22 mouse cellular contexts compared by ENCODE assay signal in genomic region chr1:18412746-18413145, GRCm38 (mm10).
DNase-seq lines count a peak whose midpoint lies in the region; ATAC-seq and TF ChIP-seq lines count a peak whose summit lies in the region.
"Had no signal": no experiment of that assay in that cellular context is flagged by ENCODE, and none has a peak within 500 bp of the region (broad histone marks: within the 10 kb centered on the region; RNA-seq: fewer than 3 reads in every experiment).

No protein-coding gene starts in this region.

- TF ChIP-seq CTCF in hindbrain, postnatal 0 days (IDR thresholded peaks at IDR 0.05; ENCODE audit: low read depth), result 0 out of 2 replicates have a peak, but pooled peaks have one; percentile 12
- 0 out of 2 replicates have a peak, but pooled peaks have one; percentile 2 for TF ChIP-seq CTCF in midbrain, postnatal 0 days (IDR thresholded peaks at IDR 0.05)

- DNase-seq in embryonic facial prominence, embryonic 11.5 days (ENCODE audit: low spot score), result peak; percentile 4
- DNase-seq in embryonic facial prominence, embryonic 10.5 days (ENCODE audit: low spot score), result no peak
- peak; percentile 2 for DNase-seq in hindbrain, postnatal 0 days (ENCODE audit: low spot score)
- DNase-seq in midbrain, postnatal 0 days (ENCODE audit: low spot score), result no peak
- DNase-seq in midbrain, embryonic 11.5 days (ENCODE audit: low spot score, missing footprints), result no peak
- peak; percentile 27 for DNase-seq in embryo, embryonic 10.5 days (ENCODE audit: low spot score)
- DNase-seq in adipocyte (ENCODE audit: low spot score), result no peak
- DNase-seq: adrenal gland, postnatal 14 days; cerebellum, adult 11 months; cerebellum, adult 9-11 months; kidney, postnatal 4 days; layer of hippocampus, adult 9-11 months; lung, postnatal 4 days; thymus, adult 2 months; thymus, postnatal 4 days had no signal

- H3K4me1 ChIP-seq in embryonic facial prominence, embryonic 11.5 days (ENCODE audit: control insufficient read depth, insufficient read depth, low read length), result no peaks in the 10 kb centered on the region
- H3K4me1 ChIP-seq in embryonic facial prominence, embryonic 10.5 days, result peaks cover 10% of the 10 kb centered on the region
- no peaks in the 10 kb centered on the region for H3K4me1 ChIP-seq in hindbrain, postnatal 0 days (ENCODE audit: insufficient read depth, low read length)
- peaks cover 2% of the 10 kb centered on the region; the same call in 1 of the 2 replicates for H3K4me1 ChIP-seq in hindbrain, embryonic 16.5 days (ENCODE audit: control insufficient read depth, insufficient read depth, low read depth, low read length)
- H3K4me1 ChIP-seq in midbrain, postnatal 0 days (ENCODE audit: insufficient read depth, low read length), result no peaks in the 10 kb centered on the region
- peaks cover 12% of the 10 kb centered on the region for H3K4me1 ChIP-seq in midbrain, embryonic 11.5 days (ENCODE audit: control insufficient read depth, insufficient read depth, low read length)
- H3K4me1 ChIP-seq: heart, embryonic 13.5 days; intestine, embryonic 15.5 days had no signal

- no peaks in the 10 kb centered on the region for H3K36me3 ChIP-seq in embryonic facial prominence, embryonic 11.5 days (replicated peaks; ENCODE audit: control insufficient read depth, insufficient read depth, low read depth, low read length)
- no peaks in the 10 kb centered on the region for H3K36me3 ChIP-seq in embryonic facial prominence, embryonic 10.5 days (replicated peaks)
- H3K36me3 ChIP-seq in hindbrain, postnatal 0 days (ENCODE audit: insufficient read depth, low read length), result no peaks in the 10 kb centered on the region
- no peaks in the 10 kb centered on the region for H3K36me3 ChIP-seq in hindbrain, embryonic 16.5 days (ENCODE audit: control insufficient read depth, insufficient read depth, low read length)
- H3K36me3 ChIP-seq in midbrain, postnatal 0 days (ENCODE audit: insufficient read depth, low read length), result no peaks in the 10 kb centered on the region
- no peaks in the 10 kb centered on the region for H3K36me3 ChIP-seq in midbrain, embryonic 11.5 days (ENCODE audit: control insufficient read depth, insufficient read depth, low read length)
- H3K36me3 ChIP-seq: forebrain, embryonic 10.5 days; heart, embryonic 13.5 days; intestine, embryonic 15.5 days; neural tube, embryonic 15.5 days had no signal

- H3K27me3 ChIP-seq in embryonic facial prominence, embryonic 11.5 days (ENCODE audit: control insufficient read depth, insufficient read depth, low read length), result no peaks in the 10 kb centered on the region
- H3K27me3 ChIP-seq in embryonic facial prominence, embryonic 10.5 days (replicated peaks; ENCODE audit: low read depth, poor library complexity, severe bottlenecking), result no peaks in the 10 kb centered on the region
- no peaks in the 10 kb centered on the region for H3K27me3 ChIP-seq in hindbrain, postnatal 0 days (ENCODE audit: insufficient read depth, low read length)
- H3K27me3 ChIP-seq in hindbrain, embryonic 16.5 days (replicated peaks; ENCODE audit: control insufficient read depth, insufficient read depth, low read length), result no peaks in the 10 kb centered on the region
- H3K27me3 ChIP-seq in midbrain, postnatal 0 days (ENCODE audit: insufficient read depth, low read length), result no peaks in the 10 kb centered on the region
- no peaks in the 10 kb centered on the region for H3K27me3 ChIP-seq in midbrain, embryonic 11.5 days (ENCODE audit: control insufficient read depth, insufficient read depth, low read length)
- H3K27me3 ChIP-seq: heart, embryonic 13.5 days; intestine, embryonic 15.5 days; neural tube, embryonic 15.5 days had no signal

- no peak overlapping the region for H3K9ac ChIP-seq in embryonic facial prominence, embryonic 11.5 days (replicated peaks; ENCODE audit: low read length)
- no peak overlapping the region for H3K9ac ChIP-seq in hindbrain, postnatal 0 days (replicated peaks; ENCODE audit: low read length)
- H3K9ac ChIP-seq in hindbrain, embryonic 16.5 days (ENCODE audit: low read depth, low read length), result no peak overlapping the region
- no peak overlapping the region for H3K9ac ChIP-seq in midbrain, postnatal 0 days (replicated peaks; ENCODE audit: low read length, poor library complexity, severe bottlenecking)
- H3K9ac ChIP-seq in midbrain, embryonic 11.5 days (ENCODE audit: low read length), result no peak overlapping the region
- H3K9ac ChIP-seq: heart, embryonic 13.5 days; hindbrain, embryonic 14.5 days; intestine, embryonic 15.5 days; neural tube, embryonic 15.5 days had no signal

- no peak for ATAC-seq in embryonic facial prominence, embryonic 11.5 days (replicated peaks; ENCODE audit: insufficient number of reproducible peaks, low FRiP score, low TSS enrichment, low read depth)
- no peak for ATAC-seq in hindbrain, postnatal 0 days
- ATAC-seq in hindbrain, embryonic 16.5 days, result no peak
- no peak for ATAC-seq in midbrain, postnatal 0 days (ENCODE audit: low FRiP score)
- ATAC-seq in midbrain, embryonic 11.5 days (ENCODE audit: low FRiP score), result no peak
- ATAC-seq: intestine, embryonic 15.5 days had no signal

- H3K4me2 ChIP-seq in embryonic facial prominence, embryonic 11.5 days (ENCODE audit: low read depth, low read length), result no peak overlapping the region
- no peak overlapping the region for H3K4me2 ChIP-seq in hindbrain, postnatal 0 days (ENCODE audit: low read depth, low read length)
- no peak overlapping the region for H3K4me2 ChIP-seq in hindbrain, embryonic 16.5 days (ENCODE audit: low read length)
- no peak overlapping the region for H3K4me2 ChIP-seq in midbrain, postnatal 0 days (ENCODE audit: low read depth, low read length, poor library complexity, severe bottlenecking)
- H3K4me2 ChIP-seq in midbrain, embryonic 11.5 days, result no peak overlapping the region
- H3K4me2 ChIP-seq: heart, embryonic 13.5 days; hindbrain, embryonic 14.5 days; intestine, embryonic 15.5 days; neural tube, embryonic 15.5 days had no signal

- 69% methylated on average over 2 of the region's 2 CpGs for WGBS in embryonic facial prominence, embryonic 11.5 days
- 57% methylated on average over 2 of the region's 2 CpGs for WGBS in embryonic facial prominence, embryonic 10.5 days
- WGBS in hindbrain, postnatal 0 days, result 76% methylated on average over 2 of the region's 2 CpGs
- WGBS in hindbrain, embryonic 16.5 days, result 64% methylated on average over 2 of the region's 2 CpGs
- 62% methylated on average over 2 of the region's 2 CpGs for WGBS in midbrain, postnatal 0 days
- WGBS in midbrain, embryonic 11.5 days, result 71% methylated on average over 2 of the region's 2 CpGs

- H3K27ac ChIP-seq in embryonic facial prominence, embryonic 11.5 days (replicated peaks; ENCODE audit: low read depth, low read length), result no peak overlapping the region
- no peak overlapping the region for H3K27ac ChIP-seq in embryonic facial prominence, embryonic 10.5 days (replicated peaks)
- no peak overlapping the region for H3K27ac ChIP-seq in hindbrain, postnatal 0 days
- no peak overlapping the region for H3K27ac ChIP-seq in hindbrain, embryonic 16.5 days (ENCODE audit: low read depth, low read length)
- H3K27ac ChIP-seq in midbrain, postnatal 0 days (ENCODE audit: low read depth, low read length), result no peak overlapping the region
- H3K27ac ChIP-seq in midbrain, embryonic 11.5 days (ENCODE audit: low read depth, low read length), result no peak overlapping the region
- H3K27ac ChIP-seq: forebrain, embryonic 10.5 days; heart, embryonic 13.5 days; hindbrain, embryonic 14.5 days; intestine, embryonic 15.5 days; neural tube, embryonic 15.5 days; stomach, postnatal 0 days had no signal

- no peak overlapping the region for H3K4me3 ChIP-seq in embryonic facial prominence, embryonic 11.5 days (ENCODE audit: low read depth, low read length)
- no peak overlapping the region for H3K4me3 ChIP-seq in embryonic facial prominence, embryonic 10.5 days
- no peak overlapping the region for H3K4me3 ChIP-seq in hindbrain, postnatal 0 days (ENCODE audit: low read length)
- H3K4me3 ChIP-seq in hindbrain, embryonic 16.5 days (ENCODE audit: low read length), result no peak overlapping the region
- no peak overlapping the region for H3K4me3 ChIP-seq in midbrain, postnatal 0 days (ENCODE audit: low read depth, low read length)
- no peak overlapping the region for H3K4me3 ChIP-seq in midbrain, embryonic 11.5 days (ENCODE audit: low read depth, low read length)
- H3K4me3 ChIP-seq: forebrain, embryonic 10.5 days; heart, embryonic 13.5 days; intestine, embryonic 15.5 days; neural tube, embryonic 15.5 days had no signal

- H3K9me3 ChIP-seq in embryonic facial prominence, embryonic 11.5 days (replicated peaks; ENCODE audit: control insufficient read depth, low read length), result no peaks in the 10 kb centered on the region
- no peaks in the 10 kb centered on the region for H3K9me3 ChIP-seq in embryonic facial prominence, embryonic 10.5 days
- no peaks in the 10 kb centered on the region for H3K9me3 ChIP-seq in hindbrain, postnatal 0 days (ENCODE audit: low read length)
- no peaks in the 10 kb centered on the region for H3K9me3 ChIP-seq in hindbrain, embryonic 16.5 days (ENCODE audit: control insufficient read depth, low read length)
- no peaks in the 10 kb centered on the region for H3K9me3 ChIP-seq in midbrain, postnatal 0 days (ENCODE audit: low read length)
- H3K9me3 ChIP-seq in midbrain, embryonic 11.5 days (ENCODE audit: control insufficient read depth, low read length), result no peaks in the 10 kb centered on the region
- H3K9me3 ChIP-seq: forebrain, embryonic 10.5 days; heart, embryonic 13.5 days; intestine, embryonic 15.5 days; neural tube, embryonic 15.5 days had no signal

Comparison
In these comparisons a context has a peak if more than half of its experiments do, and no peak if none do; other contexts are left out.
1. DNase-seq: peak in embryonic facial prominence, embryonic 11.5 days (single experiment), hindbrain, postnatal 0 days (single experiment) and embryo, embryonic 10.5 days (single experiment); none in embryonic facial prominence, embryonic 10.5 days (single experiment), midbrain, postnatal 0 days (single experiment), midbrain, embryonic 11.5 days (single experiment) and adipocyte (single experiment).